Mouse (Mus musculus) central nervous system, embryonic 14 days (tissue): ENCODE data around the gene Nudt16l1. TPM values are rescaled to one million over a fixed set of nuclear protein-coding genes. Genes with fewer than 3 reads are reported as not detected.

Experiments
- polyA plus RNA-seq: library from polyadenylated mRNA; depleted of rRNA; stranded (reverse); fragments of >200 nt; gene quantifications from 2 replicates; pipeline ENCODE4 v1.2.3, GENCODE M21; 2012; rRNA removed

Gene Nudt16l1
- 101 and 106 TPM in 2 replicates for polyA plus RNA-seq

DNA sequence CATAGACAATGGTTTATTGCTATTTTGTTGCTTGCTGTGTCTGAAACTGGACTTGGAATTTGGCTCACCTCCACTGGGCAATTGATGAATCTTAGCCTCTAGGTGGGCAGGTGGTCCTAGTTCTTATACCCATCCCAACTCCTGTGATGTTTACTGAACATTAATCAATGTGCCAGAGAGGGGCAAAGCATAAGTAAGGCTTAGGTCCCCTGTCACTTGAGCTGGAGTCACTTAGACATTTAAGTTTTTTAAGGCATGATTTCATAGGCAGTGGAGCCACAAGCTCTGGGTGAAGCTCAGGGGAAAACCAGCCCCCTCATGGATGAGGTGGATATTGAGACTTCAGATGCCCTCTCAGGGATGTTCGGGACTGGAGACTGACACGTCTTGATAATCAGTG is at the start of gene Nudt16l1:
Nudt16l1 (plus strand) TSS at position 301 of the 400 bp plus-strand sequence.

GRCm38 (mm10) chr16:4963797-4964709 is 25.5 kb downstream of the Nudt16l1 start, which contains the start of gene Anks3:
TSS of gene Anks3 (minus strand) at chr16:4964205.

Other genes starting within 250 kb of the Nudt16l1 start
- 90.5 and 100.0 TPM in 2 replicates for gene Nmral1, start 219.4 kb upstream of the Nudt16l1 start, polyA plus RNA-seq
- 60.4 and 61.9 TPM in 2 replicates for gene Hmox2, start 212.4 kb upstream of the Nudt16l1 start, polyA plus RNA-seq
- gene Cdip1, start 148.5 kb upstream of the Nudt16l1 start, polyA plus RNA-seq: 88.7 and 89.2 TPM in 2 replicates
- gene 4930562C15Rik, start 103.3 kb upstream of the Nudt16l1 start, polyA plus RNA-seq: 0.01 TPM in 1 of 2 replicates, not detected in the other
- 34.0 and 37.0 TPM in 2 replicates for gene Ubald1, start 58.4 kb upstream of the Nudt16l1 start, polyA plus RNA-seq
- gene Mgrn1, start 52.5 kb upstream of the Nudt16l1 start, polyA plus RNA-seq: 118 and 123 TPM in 2 replicates
- 116 and 119 TPM in 2 replicates for gene Anks3, start 25.4 kb downstream of the Nudt16l1 start, polyA plus RNA-seq
- gene Sept12, start 59.1 kb downstream of the Nudt16l1 start, polyA plus RNA-seq: not detected in 2 replicates
- 0.87 and 2.6 TPM in 2 replicates for gene Smim22, start 68.5 kb downstream of the Nudt16l1 start, polyA plus RNA-seq
- 133 and 146 TPM in 2 replicates for gene Rogdi, start 74.8 kb downstream of the Nudt16l1 start, polyA plus RNA-seq
- 155 and 173 TPM in 2 replicates for gene Glyr1, start 111.1 kb downstream of the Nudt16l1 start, polyA plus RNA-seq
- 29.5 and 30.5 TPM in 2 replicates for gene Ubn1, start 111.3 kb downstream of the Nudt16l1 start, polyA plus RNA-seq
- 0.15 and 1.8 TPM in 2 replicates for gene Ppl, start 193.7 kb downstream of the Nudt16l1 start, polyA plus RNA-seq
- 1.1 and 1.4 TPM in 2 replicates for gene Sec14l5, start 208.3 kb downstream of the Nudt16l1 start, polyA plus RNA-seq